Mouse (Mus musculus): ENCODE results near the gene Elavl4. TPM values are rescaled to one million over a fixed set of nuclear protein-coding genes. Genes with fewer than 3 reads are reported as not detected.
A peak's percentile ranks its signal among the peaks of the same experiment; 100 is the strongest.

Gene Elavl4
- total and polyA plus RNA-seq, 2 experiments from 2014 or later = 132 to 236 TPM

- no peak overlapping the region for H3K4me2 ChIP-seq (ENCODE audit: low read depth, low read length)
- no peak overlapping the region for H3K9ac ChIP-seq (replicated peaks; ENCODE audit: low read length)
- no peak overlapping the region for H3K4me3 ChIP-seq (ENCODE audit: low read length)
- ATAC-seq = 0 out of 2 replicates have a peak, but pooled peaks have one; percentile 22
- no peaks in the 10 kb centered on the region for H3K9me3 ChIP-seq (ENCODE audit: low read length)
- no peak for TF ChIP-seq CTCF (IDR thresholded peaks at IDR 0.05; ENCODE audit: low read depth)
- H3K27ac ChIP-seq = no peak overlapping the region
- no peaks in the 10 kb centered on the region for H3K36me3 ChIP-seq (ENCODE audit: insufficient read depth, low read length)
- DNase-seq (ENCODE audit: low spot score) = peak; percentile 15
- H3K27me3 ChIP-seq (ENCODE audit: insufficient read depth, low read length) = no peaks in the 10 kb centered on the region
- peaks cover 9% of the 10 kb centered on the region for H3K4me1 ChIP-seq (ENCODE audit: insufficient read depth, low read length)
- WGBS = 39% methylated on average over 3 of the region's 3 CpGs
Measured at GRCm38 (mm10) chr4:110157515-110158159, 194.1 kb downstream of the Elavl4 start.

GRCm38 (mm10) chr4:110155954-110156353 lies 195.8 kb downstream of the Elavl4 start:
- H3K27me3 ChIP-seq (ENCODE audit: insufficient read depth, low read length) = no peaks in the 10 kb centered on the region
- no peaks in the 10 kb centered on the region for H3K9me3 ChIP-seq (ENCODE audit: low read length)
- H3K9ac ChIP-seq (replicated peaks; ENCODE audit: low read length) = no peak overlapping the region
- no peak for DNase-seq (ENCODE audit: low spot score)
- no peak overlapping the region for H3K27ac ChIP-seq
- TF ChIP-seq CTCF (IDR thresholded peaks at IDR 0.05; ENCODE audit: low read depth) = no peak
- H3K4me3 ChIP-seq (ENCODE audit: low read length) = no peak overlapping the region
- peaks cover 16% of the 10 kb centered on the region for H3K4me1 ChIP-seq (ENCODE audit: insufficient read depth, low read length)
- 58% methylated on average over 2 of the region's 2 CpGs for WGBS
- H3K36me3 ChIP-seq (ENCODE audit: insufficient read depth, low read length) = no peaks in the 10 kb centered on the region
- H3K4me2 ChIP-seq (ENCODE audit: low read depth, low read length) = no peak overlapping the region
- ATAC-seq = no peak

Other genes starting within 250 kb of the Elavl4 start
- gene Agbl4, start 45.8 kb upstream of the Elavl4 start, total RNA-seq (2014; rRNA removed) = 2.8 and 4.2 TPM in 2 replicates
- 3.9 TPM in 2 replicates for gene Agbl4, start 45.8 kb upstream of the Elavl4 start, polyA plus RNA-seq (2015; fragmentation: Nextera tagmentation; extraction: Ambion mirVana)